Mouse (Mus musculus) kidney, embryonic 14.5 days (tissue): ENCODE data around the gene Rnf214. TPM values are rescaled to one million over a fixed set of nuclear protein-coding genes. Genes with fewer than 3 reads are reported as not detected.
A peak's percentile ranks its signal among the peaks of the same experiment; 100 is the strongest.

Experiments used
- ATAC-seq: fragments of 200-750 bp; cut with Nextera tagmentation; 2 replicates; pipeline ENCODE4 v1.8.0; 2017; ENCODE audit warnings: moderate number of reproducible peaks, mild to moderate bottlenecking, moderate TSS enrichment, moderate library complexity; ENCODE audit not compliant: low FRiP score, low TSS enrichment
- H3K27ac ChIP-seq: fragments of 300-500 bp; sonication (generic); 2 replicates; pipeline ENCODE4 v1.5.1; 2014; ENCODE audit warnings: low read depth, mild to moderate bottlenecking, low read length, moderate library complexity, mixed read lengths
- H3K27me3 ChIP-seq: fragments of 300-500 bp; sonication (generic); 2 replicates; pipeline ENCODE4 v1.6.1; 2014; ENCODE audit warnings: mild to moderate bottlenecking, low read length; ENCODE audit not compliant: control insufficient read depth, insufficient read depth
- H3K36me3 ChIP-seq: fragments of 300-500 bp; sonication (generic); 2 replicates; pipeline ENCODE4 v1.6.1; 2014; ENCODE audit warnings: low read length, mixed read lengths; ENCODE audit not compliant: control insufficient read depth, insufficient read depth
- H3K4me1 ChIP-seq: fragments of 300-500 bp; sonication (generic); 2 replicates; pipeline ENCODE4 v1.6.1; 2014; ENCODE audit warnings: low read length, mixed read lengths; ENCODE audit not compliant: control insufficient read depth, insufficient read depth
- H3K4me2 ChIP-seq: fragments of 300-500 bp; sonication (generic); replicated peaks from 2 replicates; pipeline ENCODE4 v1.6.1; 2014; ENCODE audit warnings: low read depth, mild to moderate bottlenecking, low read length
- H3K4me3 ChIP-seq: fragments of 300-500 bp; sonication (generic); 2 replicates; pipeline ENCODE4 v1.5.1; 2014; ENCODE audit warnings: mild to moderate bottlenecking, low read length
- H3K9ac ChIP-seq: fragments of 300-500 bp; sonication (generic); 2 replicates; pipeline ENCODE4 v1.6.1; 2014; ENCODE audit warnings: low read depth, mild to moderate bottlenecking, low read length, moderate library complexity
- H3K9me3 ChIP-seq: fragments of 300-500 bp; sonication (generic); 2 replicates; pipeline ENCODE4 v1.6.1; 2016; ENCODE audit warnings: low read length; ENCODE audit not compliant: control insufficient read depth
- WGBS: fragments of 180-500 bp; shearing (Covaris S2); extraction: QIAGEN DNeasy Blood & Tissue Kit; methylation state at CpG from one replicate; pipeline ENCODE4 v1.1.7; 2014; 5-methylcytosine and 5-hydroxymethylcytosine counted together
- polyA plus RNA-seq: library from polyadenylated mRNA; unstranded; fragments of >200 nt; fragmentation: Nextera tagmentation; extraction: Ambion mirVana; gene quantifications from 2 replicates; pipeline ENCODE4 v1.2.1, GENCODE M21; 2014

Rnf214 gene
- polyA plus RNA-seq, 1 experiment from 2014 or later = 74.3 TPM

DNA sequence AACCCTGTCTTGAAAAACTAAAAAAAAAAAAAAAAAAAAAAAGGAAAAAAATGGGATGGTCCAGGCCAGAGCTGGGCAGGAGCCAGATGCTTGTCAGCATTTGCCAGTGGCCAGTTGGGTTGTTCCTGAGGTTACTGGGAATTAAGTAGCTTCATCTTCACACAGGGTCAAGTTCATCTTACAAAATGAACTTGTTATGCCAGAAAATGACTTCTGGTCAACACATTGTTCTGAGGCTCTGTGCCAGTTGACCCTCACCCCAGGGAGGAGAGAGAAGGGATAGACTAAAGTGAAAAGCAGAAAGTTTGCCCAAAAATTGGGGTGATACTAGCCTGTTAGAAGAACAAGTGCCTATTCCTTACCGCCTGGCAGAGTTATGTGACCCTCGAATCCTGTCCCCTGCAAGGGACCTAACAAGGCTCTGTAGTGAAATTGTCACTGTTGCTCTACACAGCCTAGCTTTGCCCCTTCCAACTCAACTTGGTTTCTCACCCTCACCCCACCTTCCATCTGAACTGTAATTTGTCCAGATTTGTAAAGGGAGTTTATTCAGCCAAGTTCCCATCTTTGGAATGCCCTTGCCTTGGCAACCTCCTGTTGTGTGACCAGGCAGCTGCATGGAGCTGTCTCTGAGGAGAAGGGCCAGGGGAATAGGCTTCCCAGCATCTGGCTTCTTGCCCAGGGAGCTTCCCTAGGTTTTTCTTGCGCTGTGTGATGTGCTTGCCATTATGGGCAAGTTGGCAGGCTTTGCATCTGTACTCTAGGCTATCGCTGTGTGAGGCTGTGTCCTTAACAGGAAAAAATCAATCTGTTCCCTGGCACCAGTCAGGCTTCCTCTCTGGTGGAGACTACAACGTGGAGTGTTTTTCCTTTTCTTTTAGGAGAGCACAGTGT, 10.6 kb upstream of the Rnf214 start:
- WGBS = 87% methylated on average over 5 of the region's 5 CpGs
- H3K4me1 ChIP-seq = no peaks in the 10 kb centered on the region
- H3K27me3 ChIP-seq = no peaks in the 10 kb centered on the region
- no peak overlapping the region for H3K4me3 ChIP-seq
- no peak for ATAC-seq
- no peak overlapping the region for H3K9ac ChIP-seq
- H3K9me3 ChIP-seq = no peaks in the 10 kb centered on the region
- H3K36me3 ChIP-seq = peaks cover 78% of the 10 kb centered on the region
- no peak overlapping the region for H3K27ac ChIP-seq
- no peak overlapping the region for H3K4me2 ChIP-seq

DNA sequence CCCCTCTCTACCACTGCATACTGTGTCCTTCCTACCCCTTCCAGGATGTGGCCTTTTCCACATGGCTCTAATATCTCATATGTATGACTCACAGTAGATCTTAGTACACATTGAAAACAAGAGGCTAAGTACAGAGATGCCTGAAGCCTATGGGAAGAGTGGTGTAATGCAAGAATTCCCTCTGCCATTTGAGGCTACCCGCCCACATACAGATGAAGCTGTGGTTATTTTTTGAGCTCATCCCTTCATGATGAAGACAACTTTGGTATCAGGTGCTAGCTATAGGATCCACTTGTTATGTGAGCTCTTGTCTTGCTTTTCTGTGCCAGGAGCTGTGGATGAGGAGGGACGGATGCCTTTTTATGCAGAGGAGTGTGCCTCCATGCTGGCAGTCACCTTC, 8.9 kb upstream of the Rnf214 start:
- H3K4me3 ChIP-seq = no peak overlapping the region
- H3K4me1 ChIP-seq = no peaks in the 10 kb centered on the region
- no peak overlapping the region for H3K4me2 ChIP-seq
- H3K9ac ChIP-seq = no peak overlapping the region
- H3K27ac ChIP-seq = no peak overlapping the region
- H3K9me3 ChIP-seq = no peaks in the 10 kb centered on the region
- peaks cover 89% of the 10 kb centered on the region for H3K36me3 ChIP-seq
- H3K27me3 ChIP-seq = no peaks in the 10 kb centered on the region
- ATAC-seq = no peak
- 91% methylated on average over 2 of the region's 2 CpGs for WGBS

- no peaks in the 10 kb centered on the region for H3K27me3 ChIP-seq
- 76% methylated on average over 1 of the region's 1 CpGs for WGBS
- no peak overlapping the region for H3K4me2 ChIP-seq
- no peak overlapping the region for H3K9ac ChIP-seq
- no peak overlapping the region for H3K4me3 ChIP-seq
- no peaks in the 10 kb centered on the region for H3K9me3 ChIP-seq
- no peak overlapping the region for H3K27ac ChIP-seq
- peaks cover 8% of the 10 kb centered on the region for H3K4me1 ChIP-seq
- ATAC-seq = no peak
- H3K36me3 ChIP-seq = peaks cover 75% of the 10 kb centered on the region
Measured at GRCm38 (mm10) chr9:45911673-45912072, 5.0 kb upstream of the Rnf214 start.

DNA sequence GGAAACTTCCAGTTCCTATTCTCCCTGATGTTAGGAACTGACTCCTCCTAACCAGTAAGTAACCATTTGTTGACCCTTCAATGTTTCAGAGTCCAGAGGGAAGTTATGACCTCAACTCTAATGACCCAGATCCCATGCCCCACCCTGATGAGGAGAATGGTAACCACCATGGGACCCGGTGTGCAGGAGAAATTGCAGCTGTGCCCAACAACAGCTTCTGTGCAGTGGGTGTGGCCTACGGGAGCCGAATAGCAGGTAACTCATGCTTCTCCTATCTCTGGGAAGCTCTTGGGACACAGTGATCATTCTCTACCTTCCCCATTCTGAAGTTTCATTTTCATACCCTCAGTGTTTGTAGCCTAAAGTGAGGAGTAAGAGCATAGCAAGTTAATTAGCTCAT, 4.3 kb upstream of the Rnf214 start:
- Histone ChIP-seq H3K36me3 (peaks cover 70% of the 10 kb centered on the region), H3K4me1 (peaks cover 8% of the 10 kb centered on the region), H3K4me2 (no peak overlapping the region), H3K27ac (no peak overlapping the region), H3K27me3 (no peaks in the 10 kb centered on the region), H3K9ac (no peak overlapping the region), H3K4me3 (no peak overlapping the region), H3K9me3 (no peaks in the 10 kb centered on the region)
- no peak for ATAC-seq
- 85% methylated on average over 3 of the region's 3 CpGs for WGBS

- H3K36me3 ChIP-seq = peaks cover 40% of the 10 kb centered on the region
- H3K4me2 ChIP-seq = peak overlapping the region; percentile 81
- peaks cover 16% of the 10 kb centered on the region for H3K4me1 ChIP-seq
- H3K27me3 ChIP-seq = no peaks in the 10 kb centered on the region
- no peak; the same call in none of the 2 replicates for ATAC-seq
- peak overlapping the region; percentile 96 for H3K4me3 ChIP-seq
- 0% methylated on average over 19 of the region's 19 CpGs for WGBS
- peak overlapping the region; percentile 90 for H3K27ac ChIP-seq
- no peaks in the 10 kb centered on the region for H3K9me3 ChIP-seq
- peak overlapping the region; percentile 96 for H3K9ac ChIP-seq
Measured at GRCm38 (mm10) chr9:45907078-45907428, 342 bp upstream of the Rnf214 start.

- Histone ChIP-seq H3K9ac (peak overlapping the region; percentile 96), H3K27me3 (no peaks in the 10 kb centered on the region), H3K4me1 (peaks cover 16% of the 10 kb centered on the region), H3K27ac (peak overlapping the region; percentile 90), H3K9me3 (no peaks in the 10 kb centered on the region), H3K4me2 (peak overlapping the region; percentile 81), H3K36me3 (peaks cover 35% of the 10 kb centered on the region), H3K4me3 (peak overlapping the region; percentile 96)
- under 1% methylated on average over 17 of the region's 27 CpGs for WGBS
- peak; percentile 79 for ATAC-seq
Measured at GRCm38 (mm10) chr9:45905811-45906237, 887 bp downstream of the Rnf214 start.

DNA sequence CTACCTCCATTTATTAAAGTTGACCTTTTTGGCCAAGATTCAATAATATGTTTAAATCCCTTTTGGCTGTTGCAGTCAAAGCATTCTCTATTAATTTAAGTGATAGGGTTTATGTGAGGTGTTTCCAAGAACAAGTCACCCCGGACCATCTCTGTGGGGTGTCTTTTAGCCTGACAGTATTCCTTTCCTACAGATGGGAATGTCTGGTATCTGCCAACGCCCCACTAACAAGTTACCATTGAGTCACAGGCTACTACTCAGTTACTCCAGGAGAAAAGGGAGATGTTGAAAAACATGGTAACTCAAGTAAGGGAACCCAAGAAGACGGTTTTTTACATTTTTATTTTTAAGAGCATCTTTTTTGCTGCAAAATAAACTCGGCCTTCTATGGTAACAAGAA, 1.5 kb downstream of the Rnf214 start:
- 56% methylated on average over 4 of the region's 4 CpGs for WGBS
- Histone ChIP-seq H3K27me3 (no peaks in the 10 kb centered on the region), H3K4me1 (peaks cover 16% of the 10 kb centered on the region), H3K36me3 (peaks cover 30% of the 10 kb centered on the region), H3K4me3 (peak overlapping the region; percentile 96), H3K9ac (peak overlapping the region; percentile 96; the same call in 1 of the 2 replicates), H3K27ac (no peak overlapping the region), H3K9me3 (no peaks in the 10 kb centered on the region), H3K4me2 (peak overlapping the region; percentile 81)
- ATAC-seq = no peak

DNA sequence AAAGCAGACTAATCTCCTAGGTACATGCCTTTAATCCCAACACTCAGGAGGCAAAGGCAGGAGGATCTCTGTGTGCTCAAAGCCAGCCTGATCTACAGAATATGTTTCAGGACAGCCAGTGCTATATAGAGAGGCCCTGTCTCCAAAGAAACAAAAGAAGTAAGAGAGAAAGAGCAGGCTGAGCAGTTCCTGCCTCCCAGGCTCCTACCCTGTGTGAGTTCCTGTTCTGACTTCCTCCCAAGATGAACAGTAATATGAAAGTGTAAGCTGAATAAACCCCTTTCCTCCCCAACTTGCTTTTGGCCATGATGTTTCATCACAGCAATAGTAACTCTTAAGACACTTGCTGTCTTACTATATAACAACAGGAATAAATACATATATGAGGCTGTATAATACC, 13.0 kb downstream of the Rnf214 start:
- H3K4me2 ChIP-seq = no peak overlapping the region

DNA sequence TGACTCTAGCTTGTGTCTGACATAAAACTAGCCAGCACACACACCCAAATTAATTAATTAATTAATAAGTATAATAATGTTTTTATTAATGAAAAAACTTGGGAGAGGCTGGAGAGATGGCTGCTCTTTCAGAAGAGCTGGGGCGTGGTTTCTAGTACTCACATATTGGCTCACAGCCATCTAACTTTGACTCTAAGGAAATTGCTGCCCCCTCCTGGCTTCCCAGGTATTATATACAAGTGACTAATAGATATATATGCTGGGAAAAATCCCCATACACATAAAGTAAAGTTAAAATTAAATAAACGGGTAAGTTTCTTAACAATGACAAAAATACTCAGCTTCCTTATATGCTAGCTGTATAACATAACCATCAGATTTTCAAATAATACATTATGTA, 28.8 kb downstream of the Rnf214 start:
- Histone ChIP-seq H3K36me3 (peaks cover 50% of the 10 kb centered on the region; the same call in 1 of the 2 replicates), H3K4me2 (no peak overlapping the region), H3K9me3 (no peaks in the 10 kb centered on the region), H3K9ac (no peak overlapping the region), H3K27me3 (no peaks in the 10 kb centered on the region), H3K4me1 (no peaks in the 10 kb centered on the region), H3K4me3 (no peak overlapping the region), H3K27ac (no peak overlapping the region)
- WGBS = 84% methylated on average over 2 of the region's 2 CpGs
- no peak for ATAC-seq

More for the DNA sequence above, 13.0 kb downstream of the Rnf214 start:
- Histone ChIP-seq H3K27me3 (no peaks in the 10 kb centered on the region), H3K9ac (no peak overlapping the region), H3K36me3 (peaks cover 88% of the 10 kb centered on the region), H3K27ac (no peak overlapping the region), H3K4me3 (no peak overlapping the region), H3K9me3 (no peaks in the 10 kb centered on the region), H3K4me1 (no peaks in the 10 kb centered on the region)
- no peak for ATAC-seq
